Mouse (Mus musculus): ENCODE measurements around the gene Oasl2.

DNA sequence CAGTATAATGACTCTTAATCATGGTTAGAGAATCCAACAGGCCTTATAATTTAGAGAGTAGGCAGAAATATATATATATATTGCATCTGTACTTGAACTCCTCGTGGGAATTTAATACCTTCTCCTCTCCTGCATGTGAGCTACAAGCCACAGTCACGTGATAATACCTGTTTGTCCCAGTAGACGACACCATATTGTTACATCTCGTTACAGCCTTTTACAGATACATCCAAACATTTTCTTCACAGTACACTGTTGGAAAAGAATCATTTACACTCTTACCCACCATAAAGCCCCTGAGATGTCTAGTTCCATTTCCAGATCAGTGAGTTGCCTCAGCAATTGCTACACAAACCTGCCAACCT, 46.0 kb downstream of the Oasl2 start:
- TF ChIP-seq POLR2A (IDR thresholded peaks at IDR 0.05; ENCODE audit: borderline replicate concordance, control insufficient read depth, low read depth, low read length) (no peak), CTCF (IDR thresholded peaks at IDR 0.05; ENCODE audit: control insufficient read depth, insufficient read depth, low read length) (no peak)
